Mouse (Mus musculus): ENCODE measurements around the gene Snx29. TPM values are rescaled to one million over a fixed set of nuclear protein-coding genes. Genes with fewer than 3 reads are reported as not detected.

Gene Snx29
- polyA plus RNA-seq, 1 experiment from 2014 or later: 21.7 TPM

- no peak for ATAC-seq
- Histone ChIP-seq H3K4me3 (replicated peaks) (no peak overlapping the region), H3K36me3 (no peaks in the 10 kb centered on the region), H3K4me1 (replicated peaks) (peaks cover 23% of the 10 kb centered on the region), H3K9ac (replicated peaks) (no peak overlapping the region), H3K27me3 (peaks cover 2% of the 10 kb centered on the region; the same call in 1 of the 2 replicates), H3K9me3 (no peaks in the 10 kb centered on the region), H3K27ac (no peak overlapping the region), H3K4me2 (replicated peaks) (no peak overlapping the region)
- WGBS: 68% methylated on average over 1 of the region's 1 CpGs
Observed at GRCm38 (mm10) chr16:11366851-11367250, 44.1 kb downstream of the Snx29 start.

- Histone ChIP-seq H3K27me3 (peaks cover 2% of the 10 kb centered on the region; the same call in 1 of the 2 replicates), H3K4me3 (replicated peaks) (no peak overlapping the region), H3K9me3 (no peaks in the 10 kb centered on the region), H3K9ac (replicated peaks) (no peak overlapping the region), H3K27ac (no peak overlapping the region), H3K36me3 (peaks cover 4% of the 10 kb centered on the region; the same call in 1 of the 2 replicates), H3K4me2 (replicated peaks) (no peak overlapping the region), H3K4me1 (replicated peaks) (peaks cover 23% of the 10 kb centered on the region)
- 86% methylated on average over 3 of the region's 3 CpGs for WGBS
- ATAC-seq: no peak
Observed at GRCm38 (mm10) chr16:11368412-11368811, 45.7 kb downstream of the Snx29 start.

- peaks cover 23% of the 10 kb centered on the region for H3K4me1 ChIP-seq (replicated peaks)
- H3K27me3 ChIP-seq: peaks cover 2% of the 10 kb centered on the region; the same call in 1 of the 2 replicates
- ATAC-seq: peak; percentile 58
- no peak overlapping the region for H3K4me3 ChIP-seq (replicated peaks)
- no peak overlapping the region for H3K4me2 ChIP-seq (replicated peaks)
- no peak overlapping the region for H3K9ac ChIP-seq (replicated peaks)
- H3K36me3 ChIP-seq: peaks cover 4% of the 10 kb centered on the region; the same call in 1 of the 2 replicates
- peak overlapping the region; percentile 49; the same call in 1 of the 2 replicates for H3K27ac ChIP-seq
- no peaks in the 10 kb centered on the region for H3K9me3 ChIP-seq
- 41% methylated on average over 4 of the region's 4 CpGs for WGBS
Observed at GRCm38 (mm10) chr16:11369162-11369561, 46.5 kb downstream of the Snx29 start.

- 0 out of 2 replicates have a peak overlapping the region, but pooled peaks have one; percentile 19 for H3K9ac ChIP-seq (replicated peaks)
Observed at GRCm38 (mm10) chr16:11369642-11370041, 46.9 kb downstream of the Snx29 start.

GRCm38 (mm10) chr16:11370132-11370544, 47.4 kb downstream of the Snx29 start:
- no peaks in the 10 kb centered on the region for H3K9me3 ChIP-seq
- WGBS: 54% methylated on average over 7 of the region's 7 CpGs
- no peak overlapping the region for H3K4me2 ChIP-seq (replicated peaks)
- H3K36me3 ChIP-seq: peaks cover 4% of the 10 kb centered on the region; the same call in 1 of the 2 replicates
- H3K4me1 ChIP-seq (replicated peaks): peaks cover 23% of the 10 kb centered on the region
- peaks cover 2% of the 10 kb centered on the region; the same call in 1 of the 2 replicates for H3K27me3 ChIP-seq
- peak overlapping the region; percentile 49 for H3K27ac ChIP-seq
- ATAC-seq: peak; percentile 65; the same call in 1 of the 2 replicates
- H3K9ac ChIP-seq (replicated peaks): no peak overlapping the region
- H3K4me3 ChIP-seq (replicated peaks): no peak overlapping the region

More at GRCm38 (mm10) chr16:11369642-11370041, 46.9 kb downstream of the Snx29 start:
- no peak overlapping the region for H3K4me2 ChIP-seq (replicated peaks)
- H3K27me3 ChIP-seq: peaks cover 2% of the 10 kb centered on the region; the same call in 1 of the 2 replicates
- H3K4me1 ChIP-seq (replicated peaks): peaks cover 23% of the 10 kb centered on the region
- H3K27ac ChIP-seq: peak overlapping the region; percentile 49
- ATAC-seq: peak; percentile 93
- peaks cover 4% of the 10 kb centered on the region; the same call in 1 of the 2 replicates for H3K36me3 ChIP-seq
- no peak overlapping the region for H3K4me3 ChIP-seq (replicated peaks)
- WGBS: 0% methylated on average over 1 of the region's 1 CpGs
- H3K9me3 ChIP-seq: no peaks in the 10 kb centered on the region

- no peak overlapping the region for H3K9ac ChIP-seq (replicated peaks)
- H3K27me3 ChIP-seq: no peaks in the 10 kb centered on the region
- H3K27ac ChIP-seq: no peak overlapping the region
- H3K4me2 ChIP-seq (replicated peaks): no peak overlapping the region
- no peak for ATAC-seq
- no peaks in the 10 kb centered on the region for H3K4me1 ChIP-seq (replicated peaks)
- H3K4me3 ChIP-seq (replicated peaks): no peak overlapping the region
- H3K36me3 ChIP-seq: peaks cover 8% of the 10 kb centered on the region; the same call in 1 of the 2 replicates
- WGBS: 89% methylated on average over 3 of the region's 3 CpGs
- no peaks in the 10 kb centered on the region for H3K9me3 ChIP-seq
Observed at GRCm38 (mm10) chr16:11379264-11379663, 56.6 kb downstream of the Snx29 start.

GRCm38 (mm10) chr16:11380038-11380437, 57.3 kb downstream of the Snx29 start:
- H3K36me3 ChIP-seq: peaks cover 8% of the 10 kb centered on the region; the same call in 1 of the 2 replicates
- H3K27ac ChIP-seq: no peak overlapping the region
- ATAC-seq: no peak
- H3K9ac ChIP-seq (replicated peaks): no peak overlapping the region
- 93% methylated on average over 5 of the region's 5 CpGs for WGBS
- H3K27me3 ChIP-seq: no peaks in the 10 kb centered on the region
- no peaks in the 10 kb centered on the region for H3K9me3 ChIP-seq
- no peaks in the 10 kb centered on the region for H3K4me1 ChIP-seq (replicated peaks)
- H3K4me3 ChIP-seq (replicated peaks): no peak overlapping the region
- H3K4me2 ChIP-seq (replicated peaks): no peak overlapping the region

- no peak overlapping the region for H3K27ac ChIP-seq
- WGBS: 93% methylated on average over 8 of the region's 8 CpGs
- ATAC-seq: no peak
- peaks cover 8% of the 10 kb centered on the region; the same call in 1 of the 2 replicates for H3K36me3 ChIP-seq
- no peak overlapping the region for H3K4me3 ChIP-seq (replicated peaks)
- no peak overlapping the region for H3K4me2 ChIP-seq (replicated peaks)
- no peaks in the 10 kb centered on the region for H3K4me1 ChIP-seq (replicated peaks)
- H3K9me3 ChIP-seq: no peaks in the 10 kb centered on the region
- H3K9ac ChIP-seq (replicated peaks): no peak overlapping the region
- no peaks in the 10 kb centered on the region for H3K27me3 ChIP-seq
Observed at GRCm38 (mm10) chr16:11380871-11381270, 58.2 kb downstream of the Snx29 start.

- H3K27ac ChIP-seq: no peak overlapping the region
- no peaks in the 10 kb centered on the region for H3K4me1 ChIP-seq (replicated peaks)
- H3K36me3 ChIP-seq: no peaks in the 10 kb centered on the region
- no peak overlapping the region for H3K4me3 ChIP-seq (replicated peaks)
- H3K9ac ChIP-seq (replicated peaks): no peak overlapping the region
- no peaks in the 10 kb centered on the region for H3K27me3 ChIP-seq
- no peak for ATAC-seq
- 86% methylated on average over 5 of the region's 5 CpGs for WGBS
- H3K4me2 ChIP-seq (replicated peaks): no peak overlapping the region
- H3K9me3 ChIP-seq: no peaks in the 10 kb centered on the region
Observed at GRCm38 (mm10) chr16:11384361-11384760, 61.7 kb downstream of the Snx29 start.

GRCm38 (mm10) chr16:11385150-11385549, 62.4 kb downstream of the Snx29 start:
- H3K9ac ChIP-seq (replicated peaks): no peak overlapping the region
- 72% methylated on average over 5 of the region's 5 CpGs for WGBS

GRCm38 (mm10) chr16:11385798-11386197, 63.1 kb downstream of the Snx29 start:
- Histone ChIP-seq H3K9ac (replicated peaks) (no peak overlapping the region), H3K27ac (no peak overlapping the region), H3K36me3 (no peaks in the 10 kb centered on the region), H3K4me2 (replicated peaks) (no peak overlapping the region), H3K27me3 (no peaks in the 10 kb centered on the region), H3K4me1 (replicated peaks) (no peaks in the 10 kb centered on the region), H3K9me3 (no peaks in the 10 kb centered on the region), H3K4me3 (replicated peaks) (no peak overlapping the region)
- WGBS: 91% methylated on average over 5 of the region's 5 CpGs
- ATAC-seq: no peak

More at GRCm38 (mm10) chr16:11385150-11385549, 62.4 kb downstream of the Snx29 start:
- Histone ChIP-seq H3K4me2 (replicated peaks) (no peak overlapping the region), H3K9me3 (no peaks in the 10 kb centered on the region), H3K4me1 (replicated peaks) (no peaks in the 10 kb centered on the region), H3K4me3 (replicated peaks) (no peak overlapping the region), H3K27me3 (no peaks in the 10 kb centered on the region), H3K36me3 (no peaks in the 10 kb centered on the region), H3K27ac (no peak overlapping the region)
- no peak for ATAC-seq

- no peak overlapping the region for H3K4me3 ChIP-seq (replicated peaks)
- H3K4me2 ChIP-seq (replicated peaks): no peak overlapping the region
- no peaks in the 10 kb centered on the region for H3K9me3 ChIP-seq
- no peaks in the 10 kb centered on the region for H3K36me3 ChIP-seq
- H3K4me1 ChIP-seq (replicated peaks): no peaks in the 10 kb centered on the region
- no peak for ATAC-seq
- no peaks in the 10 kb centered on the region for H3K27me3 ChIP-seq
- no peak overlapping the region for H3K27ac ChIP-seq
- no peak overlapping the region for H3K9ac ChIP-seq (replicated peaks)
Observed at GRCm38 (mm10) chr16:11386221-11386620, 63.5 kb downstream of the Snx29 start.

- Histone ChIP-seq H3K4me1 (replicated peaks) (no peaks in the 10 kb centered on the region), H3K27ac (no peak overlapping the region), H3K9ac (replicated peaks) (no peak overlapping the region), H3K36me3 (no peaks in the 10 kb centered on the region), H3K4me2 (replicated peaks) (no peak overlapping the region), H3K9me3 (no peaks in the 10 kb centered on the region), H3K27me3 (no peaks in the 10 kb centered on the region), H3K4me3 (replicated peaks) (no peak overlapping the region)
- ATAC-seq: no peak
- WGBS: 63% methylated on average over 2 of the region's 2 CpGs
Observed at GRCm38 (mm10) chr16:11388085-11388484, 65.4 kb downstream of the Snx29 start.
